9 mouse cellular contexts compared by ENCODE assay signal in the genomic region with DNA sequence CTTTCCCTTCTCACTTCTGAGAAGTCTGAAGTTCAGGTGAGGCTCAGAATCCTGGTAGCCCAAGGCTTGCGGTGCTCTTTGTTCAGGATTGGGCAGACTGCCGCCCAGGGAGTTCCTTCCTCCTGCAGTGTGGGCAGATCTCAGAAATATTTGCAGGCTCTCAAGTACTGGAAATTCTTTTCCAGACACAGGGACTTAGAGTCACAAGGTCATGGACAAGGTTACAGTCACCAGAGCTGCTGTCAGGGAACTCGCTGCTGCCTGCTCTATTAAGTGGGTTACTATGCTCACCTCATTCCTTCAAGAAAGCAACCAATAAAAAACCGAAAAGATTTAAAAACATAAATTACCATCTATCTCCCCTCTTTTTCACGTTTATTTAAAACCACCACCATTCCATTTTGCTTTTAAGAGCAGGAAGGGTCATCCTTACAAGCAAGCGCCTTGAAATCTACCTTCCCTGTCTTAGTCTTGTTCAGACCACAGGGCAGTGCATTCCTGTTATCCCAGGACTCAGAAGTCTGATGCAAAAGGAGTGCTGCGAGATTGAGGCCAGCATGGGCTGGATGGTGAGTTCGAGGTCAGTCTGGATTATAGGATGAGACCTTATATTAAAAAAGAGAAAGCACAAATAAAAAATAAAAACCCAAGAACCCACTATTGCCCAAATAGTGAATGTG. TPM values are rescaled to one million over a fixed set of nuclear protein-coding genes. Genes with fewer than 3 reads are reported as not detected.
DNase-seq lines count a peak whose midpoint lies in the region; ATAC-seq and TF ChIP-seq lines count a peak whose summit lies in the region.
"Had no signal": no experiment of that assay in that cellular context is flagged by ENCODE, and none has a peak within 500 bp of the region (broad histone marks: within the 10 kb centered on the region; RNA-seq: fewer than 3 reads in every experiment).

No protein-coding gene starts in this region.

- TF ChIP-seq POLR2A in ES-Bruce4 (IDR thresholded peaks at IDR 0.05; ENCODE audit: insufficient read depth, low read length): no peak

- H3K27me3 ChIP-seq in heart, embryonic 11.5 days (ENCODE audit: control insufficient read depth, insufficient read depth, low read length): peaks cover 2% of the 10 kb centered on the region; the same call in 1 of the 2 replicates
- H3K27me3 ChIP-seq in ES-Bruce4 (ENCODE audit: control insufficient read depth, insufficient read depth, low read length, poor library complexity, severe bottlenecking): no peaks in the 10 kb centered on the region
- no peaks in the 10 kb centered on the region for H3K27me3 ChIP-seq in forebrain, embryonic 13.5 days
- peaks cover 6% of the 10 kb centered on the region; the same call in 1 of the 2 replicates for H3K27me3 ChIP-seq in liver, embryonic 16.5 days (ENCODE audit: control insufficient read depth, insufficient read depth, low read depth, low read length)
- H3K27me3 ChIP-seq: Patski had no signal

- peak overlapping the region; percentile 92 for H3K4me3 ChIP-seq in heart, embryonic 11.5 days (ENCODE audit: low read depth, low read length)
- peak overlapping the region; percentile 14 for H3K4me3 ChIP-seq in ES-Bruce4 (ENCODE audit: low read depth, low read length)
- H3K4me3 ChIP-seq in forebrain, embryonic 13.5 days: peak overlapping the region; percentile 93
- peak overlapping the region; percentile 76 for H3K4me3 ChIP-seq in liver, embryonic 16.5 days (ENCODE audit: low read depth, low read length)

- TF ChIP-seq CTCF in ES-Bruce4 (IDR thresholded peaks at IDR 0.05; ENCODE audit: low read depth, low read length): no peak

- peak overlapping the region; percentile 75 for H3K27ac ChIP-seq in heart, embryonic 11.5 days (ENCODE audit: low read depth, low read length)
- no peak overlapping the region for H3K27ac ChIP-seq in ES-Bruce4 (ENCODE audit: insufficient read depth, low read length)
- 0 out of 2 replicates have a peak overlapping the region, but pooled peaks have one; percentile 6 for H3K27ac ChIP-seq in forebrain, embryonic 13.5 days
- H3K27ac ChIP-seq in liver, embryonic 16.5 days (ENCODE audit: low read length): no peak overlapping the region

- no peaks in the 10 kb centered on the region for H3K9me3 ChIP-seq in heart, embryonic 11.5 days (replicated peaks; ENCODE audit: control insufficient read depth, low read length)
- no peaks in the 10 kb centered on the region for H3K9me3 ChIP-seq in ES-Bruce4 (replicated peaks; ENCODE audit: control insufficient read depth, insufficient read depth, low read length, poor library complexity, severe bottlenecking)
- H3K9me3 ChIP-seq in forebrain, embryonic 13.5 days (replicated peaks): no peaks in the 10 kb centered on the region
- no peaks in the 10 kb centered on the region for H3K9me3 ChIP-seq in liver, embryonic 16.5 days (replicated peaks; ENCODE audit: control insufficient read depth, low read length)

- H3K9ac ChIP-seq in heart, embryonic 11.5 days (ENCODE audit: low read depth, low read length): peak overlapping the region; percentile 49
- H3K9ac ChIP-seq in ES-Bruce4 (ENCODE audit: low read depth, poor library complexity, severe bottlenecking): peak overlapping the region; percentile 92; the same call in 1 of the 2 replicates
- H3K9ac ChIP-seq in forebrain, embryonic 13.5 days: peak overlapping the region; percentile 93
- H3K9ac ChIP-seq in liver, embryonic 16.5 days (ENCODE audit: low read depth, low read length): no peak overlapping the region

- no peaks in the 10 kb centered on the region for H3K36me3 ChIP-seq in heart, embryonic 11.5 days (ENCODE audit: control insufficient read depth, insufficient read depth, low read length)
- no peaks in the 10 kb centered on the region for H3K36me3 ChIP-seq in ES-Bruce4 (ENCODE audit: control insufficient read depth, insufficient read depth, low read length, poor library complexity, severe bottlenecking)
- no peaks in the 10 kb centered on the region for H3K36me3 ChIP-seq in forebrain, embryonic 13.5 days (ENCODE audit: poor library complexity, severe bottlenecking)
- H3K36me3 ChIP-seq in liver, embryonic 16.5 days (ENCODE audit: control insufficient read depth, insufficient read depth): no peaks in the 10 kb centered on the region

- no peak for TF ChIP-seq EP300 in ES-Bruce4 (IDR thresholded peaks at IDR 0.05; ENCODE audit: insufficient read depth, low read depth, low read length)

- 33% methylated on average over 8 of the region's 8 CpGs for WGBS in heart, embryonic 11.5 days (ENCODE audit: insufficient replicate concordance)
- WGBS in forebrain, embryonic 13.5 days: 57% methylated on average over 8 of the region's 8 CpGs
- WGBS in liver, embryonic 16.5 days (ENCODE audit: insufficient replicate concordance): 44% methylated on average over 8 of the region's 8 CpGs

- ATAC-seq in heart, embryonic 11.5 days (replicated peaks; ENCODE audit: insufficient number of reproducible peaks, low FRiP score, low TSS enrichment): no peak
- peak; percentile 50 for ATAC-seq in forebrain, embryonic 13.5 days
- no peak for ATAC-seq in liver, embryonic 16.5 days (ENCODE audit: low read depth)

- peak overlapping the region; percentile 100 for H3K4me2 ChIP-seq in heart, embryonic 11.5 days
- peak overlapping the region; percentile 98 for H3K4me2 ChIP-seq in forebrain, embryonic 13.5 days
- peak overlapping the region; percentile 84 for H3K4me2 ChIP-seq in liver, embryonic 16.5 days (ENCODE audit: low read depth, low read length)

- no peak for DNase-seq in heart, postnatal 36 days
- DNase-seq in urinary bladder, postnatal 36 days (ENCODE audit: low spot score in 2 of 2): no peak
- no peak for DNase-seq in right cerebral cortex, postnatal 4 days
- DNase-seq in Muller cell, postnatal 12 days (ENCODE audit: inconsistent ontology term): no peak

- intact Hi-C loops in heart, postnatal 36 days (cut with DNase I): loop anchor here (2.0 kb wide), 1 partner anchor 280 kb away; no protein-coding TSS in a partner anchor

- H3K4me1 ChIP-seq in heart, embryonic 11.5 days (ENCODE audit: control insufficient read depth, insufficient read depth, low read length): peaks cover 34% of the 10 kb centered on the region
- H3K4me1 ChIP-seq in ES-Bruce4 (ENCODE audit: control insufficient read depth, insufficient read depth, low read length): peaks cover 9% of the 10 kb centered on the region
- H3K4me1 ChIP-seq in forebrain, embryonic 13.5 days: peaks cover 36% of the 10 kb centered on the region
- H3K4me1 ChIP-seq in liver, embryonic 16.5 days (ENCODE audit: control insufficient read depth, low read depth, low read length): peaks cover 9% of the 10 kb centered on the region

RNA-seq across cellular contexts. Expression of a gene that starts 0.6 kb away (rescaled TPM):
- 63.2 and 72.3 TPM in 2 replicates for polyA plus RNA-seq in heart, embryonic 11.5 days (2014; fragmentation: Nextera tagmentation; extraction: Ambion mirVana)
- total RNA-seq in heart, postnatal 36 days (2021): 10 to 100 TPM; 32.1 to 34.2 TPM
- 5.6 and 11.5 TPM in 2 replicates for polyA plus RNA-seq in ES-Bruce4 (2011; ENCODE audit: insufficient read depth, insufficient read length, low read depth, missing spikeins)
- polyA plus RNA-seq in forebrain, embryonic 13.5 days (2015; fragmentation: Nextera tagmentation; extraction: Ambion mirVana): 31.1 and 38.6 TPM in 2 replicates
- 12.3 and 13.3 TPM in 2 replicates for polyA plus RNA-seq in liver, embryonic 16.5 days (2015; fragmentation: Nextera tagmentation; extraction: Ambion mirVana)

Comparison
In these comparisons a context has a peak if more than half of its experiments do, and no peak if none do; other contexts are left out.
1. H3K27ac ChIP-seq: peak in heart, embryonic 11.5 days (single experiment) and forebrain, embryonic 13.5 days (single experiment); none in ES-Bruce4 (single experiment) and liver, embryonic 16.5 days (single experiment).
2. H3K4me3 ChIP-seq: peak in every context shown above with its lines; median percentile 93 in forebrain, embryonic 13.5 days; 92 in heart, embryonic 11.5 days; 76 in liver, embryonic 16.5 days; 14 in ES-Bruce4.
3. Peak in every context shown above with its lines, with median percentiles within 50 percentile points of each other: H3K4me2 ChIP-seq.